Mouse (Mus musculus) liver, embryonic 11.5 days (tissue): Measurements from ENCODE around the gene Map4k4. TPM values are rescaled to one million over a fixed set of nuclear protein-coding genes. Genes with fewer than 3 reads are reported as not detected.

Experiments used
- ATAC-seq: fragments of 200-750 bp; cut with Nextera tagmentation; replicated peaks from 2 replicates; pipeline ENCODE4 v1.8.0; 2017; ENCODE audit warnings: moderate number of reproducible peaks, mild to moderate bottlenecking, moderate TSS enrichment, moderate library complexity; ENCODE audit not compliant: low FRiP score
- DNase-seq: peaks from one replicate; pipeline ENCODE4 v3.0.0-alpha.2; 2017; ENCODE audit warnings: low spot score
- H3K27ac ChIP-seq: fragments of 300-500 bp; sonication (generic); 2 replicates; pipeline ENCODE4 v1.5.1; 2014; ENCODE audit warnings: mild to moderate bottlenecking, low read depth, low read length, control low read depth
- H3K27me3 ChIP-seq: fragments of 300-500 bp; sonication (generic); replicated peaks from 2 replicates; pipeline ENCODE4 v1.6.1; 2014; ENCODE audit warnings: low read length, mixed read lengths; ENCODE audit not compliant: control insufficient read depth, insufficient read depth
- H3K36me3 ChIP-seq: fragments of 300-500 bp; sonication (generic); 2 replicates; pipeline ENCODE4 v1.6.1; 2014; ENCODE audit warnings: mild to moderate bottlenecking, low read length, moderate library complexity, mixed read lengths; ENCODE audit not compliant: control insufficient read depth, insufficient read depth
- H3K4me1 ChIP-seq: fragments of 300-500 bp; sonication (generic); replicated peaks from 2 replicates; pipeline ENCODE4 v1.6.1; 2014; ENCODE audit warnings: low read length, mixed read lengths; ENCODE audit not compliant: control insufficient read depth, insufficient read depth
- H3K4me2 ChIP-seq: fragments of 300-500 bp; sonication (generic); 2 replicates; pipeline ENCODE4 v1.6.1; 2014; ENCODE audit warnings: mild to moderate bottlenecking, control low read depth, moderate library complexity
- H3K4me3 ChIP-seq: fragments of 300-500 bp; sonication (generic); 2 replicates; pipeline ENCODE4 v1.5.1; 2014; ENCODE audit warnings: low read depth, low read length, control low read depth
- H3K9ac ChIP-seq: fragments of 300-500 bp; sonication (generic); 2 replicates; pipeline ENCODE4 v1.6.1; 2014; ENCODE audit warnings: low read depth, low read length, control low read depth
- H3K9me3 ChIP-seq: fragments of 300-500 bp; sonication (generic); 2 replicates; pipeline ENCODE4 v1.6.1; 2016; ENCODE audit warnings: low read length, inconsistent platforms, mixed read lengths; ENCODE audit not compliant: control insufficient read depth
- WGBS: fragments of 180-500 bp; shearing (Covaris S2); extraction: QIAGEN DNeasy Blood & Tissue Kit; methylation state at CpG from one replicate; pipeline ENCODE4 v1.1.7; 2014; 5-methylcytosine and 5-hydroxymethylcytosine counted together
- polyA plus RNA-seq: library from polyadenylated mRNA; unstranded; fragments of >200 nt; fragmentation: Nextera tagmentation; extraction: Ambion mirVana; gene quantifications from 2 replicates; pipeline ENCODE4 v1.2.1, GENCODE M21; 2014

Gene Map4k4
- polyA plus RNA-seq, 1 experiment from 2014 or later, result 13.6 TPM

- Histone ChIP-seq H3K9me3 (no peaks in the 10 kb centered on the region), H3K36me3 (peaks cover 21% of the 10 kb centered on the region), H3K9ac (no peak overlapping the region), H3K27me3 (no peaks in the 10 kb centered on the region), H3K4me1 (no peaks in the 10 kb centered on the region), H3K4me3 (no peak overlapping the region), H3K4me2 (no peak overlapping the region), H3K27ac (no peak overlapping the region)
- DNase-seq (no peak), ATAC-seq (no peak)
- WGBS, result 90% methylated on average over 15 of the region's 15 CpGs
Measured at GRCm38 (mm10) chr1:40023206-40023605, 122.5 kb downstream of the Map4k4 start.

DNA sequence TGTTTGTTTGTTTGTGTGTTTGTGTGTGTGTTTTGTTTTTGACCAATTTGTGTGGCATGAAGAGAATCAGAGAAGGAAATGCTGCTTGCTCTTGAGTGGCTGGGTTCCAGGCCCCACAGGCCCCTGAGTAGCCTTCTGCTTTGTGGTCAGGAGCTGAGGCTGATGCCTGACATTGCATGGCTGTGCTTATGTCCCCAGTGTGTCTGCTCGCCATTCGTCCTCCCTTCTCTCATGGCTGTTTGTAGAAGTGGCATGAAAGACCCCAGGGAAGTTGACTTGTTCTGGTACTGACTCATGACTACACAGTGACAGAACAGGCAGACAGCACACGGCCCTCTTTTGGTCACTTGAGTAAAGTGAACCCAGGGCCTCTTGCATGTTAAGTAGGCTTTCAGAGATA is 123.0 kb downstream of the Map4k4 start:
- Histone ChIP-seq H3K9me3 (no peaks in the 10 kb centered on the region), H3K9ac (no peak overlapping the region), H3K4me3 (no peak overlapping the region), H3K36me3 (peaks cover 21% of the 10 kb centered on the region), H3K4me1 (no peaks in the 10 kb centered on the region), H3K27me3 (no peaks in the 10 kb centered on the region), H3K4me2 (no peak overlapping the region), H3K27ac (no peak overlapping the region)
- WGBS, result 68% methylated on average over 3 of the region's 3 CpGs
- ATAC-seq (no peak), DNase-seq (no peak)

- H3K27ac ChIP-seq, result no peak overlapping the region
- no peaks in the 10 kb centered on the region for H3K27me3 ChIP-seq
- H3K9me3 ChIP-seq, result no peaks in the 10 kb centered on the region
- H3K9ac ChIP-seq, result no peak overlapping the region
- WGBS, result 91% methylated on average over 27 of the region's 27 CpGs
- ATAC-seq, result no peak
- no peak overlapping the region for H3K4me3 ChIP-seq
- H3K36me3 ChIP-seq, result peaks cover 21% of the 10 kb centered on the region
- H3K4me2 ChIP-seq, result no peak overlapping the region
- no peaks in the 10 kb centered on the region for H3K4me1 ChIP-seq
- DNase-seq, result no peak
Measured at GRCm38 (mm10) chr1:40024554-40025320, 124.0 kb downstream of the Map4k4 start.

DNA sequence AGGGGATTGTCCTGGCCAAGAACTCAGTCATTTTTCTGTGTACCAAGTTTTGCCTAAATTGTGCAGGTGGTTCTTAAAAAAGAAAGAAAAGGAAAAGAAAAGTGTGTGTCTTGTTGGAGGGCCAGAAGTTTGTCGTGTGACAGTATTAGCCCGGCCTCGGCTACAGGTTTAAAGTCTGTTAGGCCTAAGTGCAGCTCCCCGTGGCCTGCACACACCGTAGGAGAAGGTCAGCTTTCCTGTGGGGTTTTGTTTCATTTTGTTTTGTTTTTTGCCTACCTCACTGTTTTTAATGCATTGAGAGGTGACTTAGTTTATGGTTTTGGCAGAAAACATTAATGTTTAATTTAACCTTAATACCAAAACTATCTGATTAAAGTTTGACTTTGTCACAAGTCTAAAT is 124.7 kb downstream of the Map4k4 start:
- no peaks in the 10 kb centered on the region for H3K4me1 ChIP-seq
- no peak overlapping the region for H3K4me3 ChIP-seq
- no peaks in the 10 kb centered on the region for H3K9me3 ChIP-seq
- ATAC-seq (no peak), DNase-seq (no peak)
- H3K9ac ChIP-seq, result no peak overlapping the region
- H3K36me3 ChIP-seq, result peaks cover 20% of the 10 kb centered on the region
- no peak overlapping the region for H3K4me2 ChIP-seq
- WGBS, result 91% methylated on average over 5 of the region's 5 CpGs
- H3K27me3 ChIP-seq, result no peaks in the 10 kb centered on the region
- no peak overlapping the region for H3K27ac ChIP-seq

GRCm38 (mm10) chr1:40027116-40027620 is 126.5 kb downstream of the Map4k4 start:
- peaks cover 17% of the 10 kb centered on the region; the same call in 1 of the 2 replicates for H3K36me3 ChIP-seq
- 74% methylated on average over 7 of the region's 7 CpGs for WGBS
- no peak overlapping the region for H3K4me3 ChIP-seq
- no peak overlapping the region for H3K27ac ChIP-seq
- no peak for ATAC-seq
- no peak for DNase-seq
- no peaks in the 10 kb centered on the region for H3K4me1 ChIP-seq
- H3K4me2 ChIP-seq, result no peak overlapping the region
- no peak overlapping the region for H3K9ac ChIP-seq
- no peaks in the 10 kb centered on the region for H3K27me3 ChIP-seq
- no peaks in the 10 kb centered on the region for H3K9me3 ChIP-seq

DNA sequence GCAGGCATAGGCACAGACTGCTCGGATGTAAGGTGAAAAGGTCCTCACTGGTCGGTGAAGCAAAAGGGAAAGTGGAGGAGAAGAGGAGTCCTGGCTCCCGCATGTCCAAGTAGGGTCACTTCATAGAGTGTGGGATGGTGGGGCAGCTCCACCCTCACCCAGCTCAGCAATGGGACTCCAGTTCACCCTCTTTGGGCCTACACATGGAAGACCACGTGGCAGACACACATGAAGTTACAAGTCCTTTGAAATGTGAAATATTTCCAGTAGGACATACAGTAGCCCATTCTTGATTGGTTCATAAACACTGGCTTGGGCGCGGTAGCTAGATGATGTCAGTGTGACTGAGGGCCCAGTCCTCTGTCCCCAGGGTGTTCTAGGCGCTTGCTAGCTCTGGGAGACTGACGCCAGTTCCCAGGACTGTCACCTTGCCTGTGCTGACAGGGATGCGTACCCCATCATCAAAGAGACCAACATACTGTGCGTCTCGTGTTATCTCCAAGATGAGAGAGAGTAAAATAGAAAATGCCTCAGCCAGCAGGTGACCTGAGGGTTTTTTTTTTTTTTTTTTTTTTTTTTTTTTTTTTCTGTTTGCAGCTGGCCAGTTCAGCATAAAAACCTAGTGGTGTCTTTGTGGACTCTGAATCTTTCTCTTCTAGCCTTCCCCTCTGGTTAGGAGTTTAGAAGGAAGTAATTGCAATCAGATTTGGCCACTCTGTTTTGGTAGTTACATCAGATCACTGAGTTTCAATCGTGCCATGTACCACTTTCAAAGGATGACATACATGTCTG is 127.7 kb downstream of the Map4k4 start:
- Histone ChIP-seq H3K27ac (no peak overlapping the region), H3K9me3 (no peaks in the 10 kb centered on the region), H3K4me3 (no peak overlapping the region), H3K36me3 (peaks cover 12% of the 10 kb centered on the region; the same call in 1 of the 2 replicates), H3K27me3 (no peaks in the 10 kb centered on the region), H3K9ac (no peak overlapping the region), H3K4me2 (no peak overlapping the region), H3K4me1 (no peaks in the 10 kb centered on the region)
- ATAC-seq, result no peak
- no peak for DNase-seq
- 86% methylated on average over 12 of the region's 12 CpGs for WGBS

DNA sequence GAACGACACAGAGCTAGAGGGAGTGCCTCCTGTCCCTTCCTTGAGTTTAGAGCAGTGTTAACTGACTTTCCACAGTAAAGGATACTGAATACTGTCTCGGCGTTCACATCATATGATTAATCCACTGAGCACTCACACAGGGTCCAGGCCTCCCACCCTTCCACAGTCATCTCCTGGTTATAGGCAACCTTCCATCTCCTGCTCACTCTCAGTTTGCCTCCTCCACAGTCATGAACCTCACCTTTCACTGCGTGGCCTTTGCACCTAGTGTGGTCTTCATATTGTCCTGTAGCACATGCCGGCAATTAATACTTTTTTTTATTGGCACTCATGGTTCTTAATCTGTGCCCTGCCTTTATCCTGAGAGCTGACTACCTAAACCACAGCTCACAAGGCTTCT is 128.9 kb downstream of the Map4k4 start:
- DNase-seq (no peak), ATAC-seq (no peak)
- Histone ChIP-seq H3K4me1 (no peaks in the 10 kb centered on the region), H3K27me3 (no peaks in the 10 kb centered on the region), H3K9me3 (no peaks in the 10 kb centered on the region), H3K36me3 (peaks cover 4% of the 10 kb centered on the region; the same call in 1 of the 2 replicates), H3K4me3 (no peak overlapping the region), H3K9ac (no peak overlapping the region), H3K27ac (no peak overlapping the region), H3K4me2 (no peak overlapping the region)
- 85% methylated on average over 5 of the region's 5 CpGs for WGBS

GRCm38 (mm10) chr1:40030287-40030975 is 129.7 kb downstream of the Map4k4 start:
- no peak overlapping the region for H3K9ac ChIP-seq
- no peak for ATAC-seq
- H3K4me3 ChIP-seq, result no peak overlapping the region
- H3K36me3 ChIP-seq, result no peaks in the 10 kb centered on the region; the same call in 1 of the 2 replicates
- no peaks in the 10 kb centered on the region for H3K9me3 ChIP-seq
- no peak overlapping the region for H3K4me2 ChIP-seq
- no peaks in the 10 kb centered on the region for H3K4me1 ChIP-seq
- WGBS, result 75% methylated on average over 14 of the region's 14 CpGs
- H3K27me3 ChIP-seq, result no peaks in the 10 kb centered on the region
- DNase-seq, result no peak
- H3K27ac ChIP-seq, result no peak overlapping the region
